Mouse (Mus musculus): ENCODE results near the gene Zfp53. TPM values are rescaled to one million over a fixed set of nuclear protein-coding genes. Genes with fewer than 3 reads are reported as not detected.

Zfp53 gene
- total RNA-seq, 2 experiments from 2014 or later = 6.5 to 15.8 TPM

- peak; percentile 95 for ATAC-seq (replicated peaks; ENCODE audit: low FRiP score, poor library complexity, severe bottlenecking)
Measured at GRCm38 (mm10) chr17:21516201-21517129, 27.7 kb downstream of the Zfp53 start.

- ATAC-seq (replicated peaks; ENCODE audit: low FRiP score, poor library complexity, severe bottlenecking) = no peak
Measured at GRCm38 (mm10) chr17:21517130-21517671, 28.4 kb downstream of the Zfp53 start.

GRCm38 (mm10) chr17:21526270-21526669 lies 37.5 kb downstream of the Zfp53 start:
- no peak for ATAC-seq (replicated peaks; ENCODE audit: low FRiP score, poor library complexity, severe bottlenecking)

- no peak for ATAC-seq (replicated peaks; ENCODE audit: low FRiP score, poor library complexity, severe bottlenecking)
Measured at GRCm38 (mm10) chr17:21530645-21531330, 42.0 kb downstream of the Zfp53 start.

- ATAC-seq (replicated peaks; ENCODE audit: low FRiP score, poor library complexity, severe bottlenecking) = no peak
Measured at GRCm38 (mm10) chr17:21531621-21532020, 42.8 kb downstream of the Zfp53 start.

- ATAC-seq (replicated peaks; ENCODE audit: low FRiP score, poor library complexity, severe bottlenecking) = no peak
Measured at GRCm38 (mm10) chr17:21532101-21532951, 43.5 kb downstream of the Zfp53 start.

- 0 out of 2 replicates have a peak, but pooled peaks have one; percentile 18 for ATAC-seq (replicated peaks; ENCODE audit: low FRiP score, poor library complexity, severe bottlenecking)
Measured at GRCm38 (mm10) chr17:21533961-21534360, 45.2 kb downstream of the Zfp53 start.

GRCm38 (mm10) chr17:21534460-21535095 lies 45.8 kb downstream of the Zfp53 start:
- ATAC-seq (replicated peaks; ENCODE audit: low FRiP score, poor library complexity, severe bottlenecking) = peak; percentile 74

GRCm38 (mm10) chr17:21535096-21536001 lies 46.6 kb downstream of the Zfp53 start, which contains the start of gene Zfp52:
TSS of gene Zfp52 (plus strand) at chr17:21535539.
- peak; percentile 85 for ATAC-seq (replicated peaks; ENCODE audit: low FRiP score, poor library complexity, severe bottlenecking)

- ATAC-seq (replicated peaks; ENCODE audit: low FRiP score, poor library complexity, severe bottlenecking) = no peak
Measured at GRCm38 (mm10) chr17:21536096-21536495, 47.3 kb downstream of the Zfp53 start.

- no peak for ATAC-seq (replicated peaks; ENCODE audit: low FRiP score, poor library complexity, severe bottlenecking)
Measured at GRCm38 (mm10) chr17:21536676-21537075, 47.9 kb downstream of the Zfp53 start.

- no peak for ATAC-seq (replicated peaks; ENCODE audit: low FRiP score, poor library complexity, severe bottlenecking)
Measured at GRCm38 (mm10) chr17:21557831-21558230, 69.0 kb downstream of the Zfp53 start.

Other genes with a start within 250 kb of the Zfp53 start
- gene Vmn1r235, start 232.6 kb upstream of the Zfp53 start, total RNA-seq (2015; ENCODE audit: low replicate concordance) = not detected in 2 replicates
- 1.7 TPM in 1 of 2 replicates, not detected in the other for gene Vmn1r235, start 232.6 kb upstream of the Zfp53 start, total RNA-seq (2017; ENCODE audit: low replicate concordance)
- gene Vmn1r236, start 206.1 kb upstream of the Zfp53 start, total RNA-seq (2015; ENCODE audit: low replicate concordance) = not detected in 2 replicates
- gene Vmn1r236, start 206.1 kb upstream of the Zfp53 start, total RNA-seq (2017; ENCODE audit: low replicate concordance) = 0.14 TPM in 1 of 2 replicates, not detected in the other
- not detected in 2 replicates for gene Vmn1r237, start 177.1 kb upstream of the Zfp53 start, total RNA-seq (2015; ENCODE audit: low replicate concordance)
- gene Vmn1r237, start 177.1 kb upstream of the Zfp53 start, total RNA-seq (2017; ENCODE audit: low replicate concordance) = 0.42 TPM in 1 of 2 replicates, not detected in the other
- 1.7 and 2.9 TPM in 2 replicates for gene Zfp677, start 105.2 kb upstream of the Zfp53 start, total RNA-seq (2015; ENCODE audit: low replicate concordance)
- 2.1 and 4.1 TPM in 2 replicates for gene Zfp677, start 105.2 kb upstream of the Zfp53 start, total RNA-seq (2017; ENCODE audit: low replicate concordance)
- gene Zfp54, start 65.8 kb upstream of the Zfp53 start, total RNA-seq (2015; ENCODE audit: low replicate concordance) = 0.58 and 2.7 TPM in 2 replicates
- gene Zfp54, start 65.8 kb upstream of the Zfp53 start, total RNA-seq (2017; ENCODE audit: low replicate concordance) = 1.3 and 3.8 TPM in 2 replicates
- gene Zfp51, start 38.6 kb upstream of the Zfp53 start, total RNA-seq (2015; ENCODE audit: low replicate concordance) = 4.0 and 5.4 TPM in 2 replicates
- 1.7 and 4.0 TPM in 2 replicates for gene Zfp51, start 38.6 kb upstream of the Zfp53 start, total RNA-seq (2017; ENCODE audit: low replicate concordance)
- gene Zfp52, start 46.5 kb downstream of the Zfp53 start, total RNA-seq (2015; ENCODE audit: low replicate concordance) = 9.4 and 13.3 TPM in 2 replicates
- gene Zfp52, start 46.5 kb downstream of the Zfp53 start, total RNA-seq (2017; ENCODE audit: low replicate concordance) = 3.8 and 5.2 TPM in 2 replicates
- 2.5 and 3.3 TPM in 2 replicates for gene Zfp948, start 78.0 kb downstream of the Zfp53 start, total RNA-seq (2015; ENCODE audit: low replicate concordance)
- gene Zfp948, start 78.0 kb downstream of the Zfp53 start, total RNA-seq (2017; ENCODE audit: low replicate concordance) = 0.28 and 0.77 TPM in 2 replicates
- 0.19 and 2.3 TPM in 2 replicates for gene Zfp983, start 161.6 kb downstream of the Zfp53 start, total RNA-seq (2015; ENCODE audit: low replicate concordance)
- 1.1 and 4.3 TPM in 2 replicates for gene Zfp983, start 161.6 kb downstream of the Zfp53 start, total RNA-seq (2017; ENCODE audit: low replicate concordance)
- not detected in 2 replicates for gene Gm10226, start 202.9 kb downstream of the Zfp53 start, total RNA-seq (2015; ENCODE audit: low replicate concordance)
- gene Gm10226, start 202.9 kb downstream of the Zfp53 start, total RNA-seq (2017; ENCODE audit: low replicate concordance) = 56.8 TPM in 1 of 2 replicates, not detected in the other
- 0.63 and 10.2 TPM in 2 replicates for gene Zfp760, start 218.7 kb downstream of the Zfp53 start, total RNA-seq (2015; ENCODE audit: low replicate concordance)
- 2.0 and 3.6 TPM in 2 replicates for gene Zfp760, start 218.7 kb downstream of the Zfp53 start, total RNA-seq (2017; ENCODE audit: low replicate concordance)
- 0.42 and 2.7 TPM in 2 replicates for gene Zfp229, start 241.8 kb downstream of the Zfp53 start, total RNA-seq (2015; ENCODE audit: low replicate concordance)
- 1.1 and 1.7 TPM in 2 replicates for gene Zfp229, start 241.8 kb downstream of the Zfp53 start, total RNA-seq (2017; ENCODE audit: low replicate concordance)